Mouse (Mus musculus) erythroblast, embryonic 14.5 days (primary cell): Measurements from ENCODE around the gene Sgsm1. TPM values are rescaled to one million over a fixed set of nuclear protein-coding genes. Genes with fewer than 3 reads are reported as not detected.

Experiments used
- H3K27me3 ChIP-seq: 2 replicates; pipeline ENCODE4 v1.6.1; 2012; ENCODE audit warnings: inconsistent platforms; ENCODE audit not compliant: control insufficient read depth
- H3K36me3 ChIP-seq: 2 replicates; pipeline ENCODE4 v1.6.1; 2012; ENCODE audit warnings: mild to moderate bottlenecking, inconsistent platforms; ENCODE audit not compliant: control insufficient read depth
- H3K4me1 ChIP-seq: 2 replicates; pipeline ENCODE4 v1.6.1; 2012; ENCODE audit warnings: inconsistent platforms; ENCODE audit not compliant: control insufficient read depth
- H3K4me3 ChIP-seq: replicated peaks from 2 replicates; pipeline ENCODE3; 2012; ENCODE audit warnings: moderate library complexity, mild to moderate bottlenecking, inconsistent platforms
- H3K9me3 ChIP-seq: 2 replicates; pipeline ENCODE4 v1.6.1; 2012; ENCODE audit warnings: low read length, inconsistent platforms, mixed read lengths; ENCODE audit not compliant: control insufficient read depth
- GATA1 ChIP-seq: IDR thresholded peaks from 2 replicates; pipeline ENCODE4 v1.6.1; 2012; ENCODE audit warnings: low read length, inconsistent platforms, mixed read lengths
- TAL1 ChIP-seq: IDR thresholded peaks from 3 replicates; pipeline ENCODE4 v1.6.1; 2012; ENCODE audit warnings: low read length, inconsistent platforms, mixed read lengths
- polyA plus RNA-seq: library from polyadenylated mRNA; stranded (reverse); fragments of >175 nt; gene quantifications from 2 replicates; pipeline ENCODE4 v1.2.3, GENCODE M21; 2012

Gene Sgsm1
- polyA plus RNA-seq, 1 experiment, result not detected

DNA sequence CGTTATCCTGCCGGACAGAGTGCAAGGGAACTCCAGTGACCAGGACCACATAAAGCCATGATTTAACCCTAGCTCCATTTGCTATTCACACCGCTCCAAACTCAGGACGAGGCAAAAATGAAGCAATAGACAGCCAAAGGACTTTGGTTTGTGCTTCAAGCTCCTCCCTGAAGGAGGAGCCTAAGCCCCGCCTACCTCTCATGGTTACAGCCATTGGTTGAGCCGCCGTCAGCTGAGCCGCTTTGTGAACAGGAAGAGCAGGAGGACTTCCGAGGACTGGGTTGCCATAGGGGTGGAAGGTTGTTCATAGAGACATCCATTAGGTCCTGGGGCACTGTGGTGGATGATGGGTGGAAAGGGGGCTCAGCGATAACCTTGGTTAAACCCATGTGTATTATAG, 34.7 kb downstream of the Sgsm1 start:
- H3K9me3 ChIP-seq, result no peaks in the 10 kb centered on the region
- H3K27me3 ChIP-seq, result no peaks in the 10 kb centered on the region
- no peak overlapping the region for H3K4me3 ChIP-seq
- H3K4me1 ChIP-seq, result no peaks in the 10 kb centered on the region
- no peaks in the 10 kb centered on the region; the same call in 1 of the 2 replicates for H3K36me3 ChIP-seq
- TF ChIP-seq TAL1, result no peak
- TF ChIP-seq GATA1, result no peak

DNA sequence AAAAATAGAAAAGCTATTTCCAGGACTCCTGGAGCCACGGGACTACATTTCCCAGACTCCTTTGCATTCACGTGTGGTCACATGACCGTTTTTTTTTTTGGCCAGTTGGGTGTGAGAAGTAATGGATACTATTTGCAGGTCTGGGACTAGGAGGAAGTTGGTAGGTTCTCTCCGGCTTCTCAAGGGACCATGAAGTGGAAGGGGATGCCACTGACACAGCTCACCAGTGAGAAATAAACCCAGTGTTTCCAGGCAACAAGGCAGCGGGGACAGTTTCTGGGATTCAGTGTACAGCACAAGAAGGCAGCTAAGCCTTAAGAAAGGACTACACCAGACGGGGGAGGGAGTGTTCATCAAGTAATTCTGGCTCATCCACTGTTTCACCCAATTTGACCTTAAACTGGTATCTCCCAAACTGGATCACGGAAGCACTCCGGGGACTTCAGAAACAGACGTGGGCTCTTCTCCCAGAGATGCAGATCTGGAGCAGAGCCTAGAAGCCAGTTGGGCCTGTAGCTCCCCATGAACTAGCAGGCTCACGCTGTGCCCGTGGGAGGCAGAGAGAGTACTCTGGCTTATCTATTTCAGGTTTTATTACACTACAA, 39.3 kb downstream of the Sgsm1 start:
- no peaks in the 10 kb centered on the region for H3K27me3 ChIP-seq
- no peak for TF ChIP-seq GATA1
- TF ChIP-seq TAL1, result no peak
- peaks cover under 1% of the 10 kb centered on the region; the same call in 1 of the 2 replicates for H3K9me3 ChIP-seq
- H3K36me3 ChIP-seq, result no peaks in the 10 kb centered on the region
- H3K4me3 ChIP-seq, result no peak overlapping the region
- H3K4me1 ChIP-seq, result no peaks in the 10 kb centered on the region

DNA sequence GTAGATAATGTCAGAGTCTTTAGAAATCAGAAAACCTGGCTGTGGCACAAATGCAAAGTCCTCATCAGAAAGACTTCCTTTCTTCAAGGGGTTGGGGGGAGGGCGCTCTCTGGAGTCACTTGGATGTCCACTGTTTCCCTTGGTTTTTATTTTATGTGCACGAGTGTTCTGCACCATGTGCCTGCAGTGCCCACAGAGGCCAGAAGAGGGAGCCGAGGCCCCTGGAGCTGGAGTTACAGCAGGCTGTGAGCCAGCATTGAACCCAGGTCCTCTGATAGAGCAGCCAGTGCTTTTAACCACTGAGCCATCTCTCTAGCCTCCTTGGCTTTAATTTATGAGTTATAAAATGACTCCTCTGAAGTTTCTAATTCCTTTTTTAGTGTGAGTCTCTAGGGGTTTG, 40.5 kb downstream of the Sgsm1 start:
- TF ChIP-seq GATA1 (no peak), TAL1 (no peak)
- Histone ChIP-seq H3K36me3 (no peaks in the 10 kb centered on the region), H3K27me3 (no peaks in the 10 kb centered on the region), H3K4me1 (no peaks in the 10 kb centered on the region), H3K4me3 (no peak overlapping the region), H3K9me3 (peaks cover 8% of the 10 kb centered on the region)

DNA sequence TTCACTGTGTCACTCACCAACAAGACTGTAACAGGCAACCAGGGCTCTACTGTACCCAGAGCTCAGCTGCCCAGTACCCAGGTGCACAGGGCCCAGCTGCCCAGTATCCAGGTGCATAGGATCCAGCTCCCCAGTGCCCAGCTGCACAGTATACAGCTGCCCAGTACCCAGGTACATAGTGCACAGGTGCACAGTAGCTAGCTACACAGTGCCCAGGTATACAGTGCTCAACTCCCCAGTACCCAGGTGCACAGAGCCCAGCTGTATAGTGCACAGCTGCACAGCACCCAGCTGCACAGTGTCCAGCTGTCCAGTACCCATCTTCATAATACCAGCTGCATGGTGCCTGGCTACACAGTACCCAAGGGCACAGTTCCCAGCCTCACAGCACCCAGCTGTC, 42.3 kb downstream of the Sgsm1 start:
- Histone ChIP-seq H3K36me3 (no peaks in the 10 kb centered on the region), H3K4me3 (no peak overlapping the region), H3K4me1 (no peaks in the 10 kb centered on the region), H3K9me3 (peaks cover 23% of the 10 kb centered on the region), H3K27me3 (no peaks in the 10 kb centered on the region)
- TF ChIP-seq TAL1, result no peak
- no peak for TF ChIP-seq GATA1

DNA sequence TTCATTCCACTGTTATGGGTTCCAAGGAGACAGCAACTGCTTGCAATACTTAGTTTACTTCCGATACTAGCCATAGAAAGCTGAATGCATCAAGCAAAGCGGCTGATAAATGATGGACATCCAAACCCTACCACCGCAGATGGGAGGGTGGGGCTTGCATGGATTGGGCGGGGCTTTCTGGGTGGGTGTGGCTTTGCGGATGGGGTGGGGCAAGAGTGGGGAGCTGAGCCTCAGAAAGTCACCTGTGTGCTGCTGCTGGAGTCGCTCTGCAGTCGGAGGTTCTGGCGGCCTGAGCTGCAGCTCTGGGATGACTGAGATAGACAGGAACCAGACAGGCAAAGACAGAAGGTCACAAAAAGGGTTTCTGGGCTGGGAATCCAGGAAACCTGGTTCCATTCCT, 44.9 kb downstream of the Sgsm1 start:
- H3K4me1 ChIP-seq, result no peaks in the 10 kb centered on the region
- no peak for TF ChIP-seq TAL1

DNA sequence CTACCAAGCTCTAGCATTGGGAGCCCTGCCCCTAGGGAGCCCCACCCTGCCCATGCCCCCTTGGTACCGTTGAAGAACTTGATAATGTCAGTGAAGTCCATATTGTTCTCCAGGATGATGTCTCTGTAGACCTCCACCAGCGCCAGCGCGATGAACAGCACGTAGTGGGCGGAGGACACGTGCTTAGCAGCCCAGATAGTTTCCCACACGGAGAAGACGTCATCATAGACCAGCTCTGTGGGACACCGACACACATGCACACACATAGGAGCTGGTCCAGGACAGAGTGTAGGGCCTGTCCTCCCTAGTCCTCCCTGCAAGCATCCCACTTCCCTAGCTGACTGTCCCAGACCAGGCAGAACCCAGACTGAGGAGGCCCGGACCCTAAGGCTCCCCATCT, 59.8 kb downstream of the Sgsm1 start:
- Histone ChIP-seq H3K4me3 (no peak overlapping the region), H3K27me3 (no peaks in the 10 kb centered on the region), H3K9me3 (no peaks in the 10 kb centered on the region), H3K4me1 (peaks cover 2% of the 10 kb centered on the region), H3K36me3 (no peaks in the 10 kb centered on the region)
- TF ChIP-seq TAL1 (no peak), GATA1 (no peak)

More for the DNA sequence above, 44.9 kb downstream of the Sgsm1 start:
- no peaks in the 10 kb centered on the region for H3K36me3 ChIP-seq
- H3K9me3 ChIP-seq, result peaks cover 24% of the 10 kb centered on the region
- H3K27me3 ChIP-seq, result no peaks in the 10 kb centered on the region
- no peak overlapping the region for H3K4me3 ChIP-seq

- no peaks in the 10 kb centered on the region for H3K9me3 ChIP-seq
- no peaks in the 10 kb centered on the region for H3K36me3 ChIP-seq
- peaks cover 2% of the 10 kb centered on the region for H3K4me1 ChIP-seq
- no peak overlapping the region for H3K4me3 ChIP-seq
- TF ChIP-seq TAL1 (no peak), GATA1 (no peak)
- no peaks in the 10 kb centered on the region for H3K27me3 ChIP-seq
These were observed 61.2 kb downstream of the Sgsm1 start for GRCm38 (mm10) chr5:113249263-113249930.

DNA sequence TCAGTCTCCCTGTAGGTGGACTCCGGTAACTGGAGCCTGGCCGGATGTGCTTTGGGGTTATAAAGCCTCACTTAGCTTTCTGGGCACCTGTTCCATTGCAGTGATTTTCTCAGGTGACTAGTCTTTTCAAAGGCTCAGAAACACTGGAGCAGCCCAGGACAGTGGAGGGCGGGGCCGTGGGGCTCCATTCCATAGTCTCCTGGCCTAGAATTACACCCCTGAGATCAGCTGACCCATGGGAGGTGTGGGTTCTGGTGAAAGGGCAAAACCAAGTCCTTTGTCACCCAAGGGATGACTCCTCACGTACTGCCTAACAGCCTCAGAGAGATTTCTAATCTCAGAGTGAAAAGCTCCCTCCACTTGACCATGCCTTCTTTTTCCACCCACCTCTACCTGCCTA, 80.4 kb downstream of the Sgsm1 start:
- Histone ChIP-seq H3K27me3 (peaks cover 6% of the 10 kb centered on the region), H3K4me1 (no peaks in the 10 kb centered on the region)

GRCm38 (mm10) chr5:113226632-113227102, 83.9 kb downstream of the Sgsm1 start, which contains the start of gene Tmem211:
Gene Tmem211 (plus strand): TSS chr5:113226909.
- no peaks in the 10 kb centered on the region for H3K9me3 ChIP-seq
- H3K4me1 ChIP-seq, result no peaks in the 10 kb centered on the region
- no peak within 1 kb of the TSS for H3K4me3 ChIP-seq
- TF ChIP-seq GATA1 (no peak), TAL1 (no peak)
- no peaks in the 10 kb centered on the region for H3K36me3 ChIP-seq
- H3K27me3 ChIP-seq, result peaks cover 6% of the 10 kb centered on the region

More for the DNA sequence above, 80.4 kb downstream of the Sgsm1 start:
- Histone ChIP-seq H3K4me3 (no peak overlapping the region), H3K36me3 (no peaks in the 10 kb centered on the region), H3K9me3 (no peaks in the 10 kb centered on the region)
- TF ChIP-seq TAL1 (no peak), GATA1 (no peak)
